Mouse (Mus musculus) bone marrow, adult 2 months (tissue): ENCODE measurements at regions not wholly inside any gene's neighbourhood (a gene's known extent, or its start where the extent isn't known, plus 50 kb on each side); places are given as distances from the start of the nearest gene placed in this dataset.

Experiments
- H3K27ac ChIP-seq: fragments of 200-500 bp; 2 replicates; pipeline ENCODE4 v1.5.1; 2012; ENCODE audit warnings: low read depth, mild to moderate bottlenecking, control low read depth, inconsistent platforms, low read length; ENCODE audit not compliant: control insufficient read depth, poor library complexity, insufficient read depth
- H3K4me1 ChIP-seq: fragments of 200-500 bp; 2 replicates; pipeline ENCODE4 v1.6.1; 2011; ENCODE audit warnings: low read length; ENCODE audit not compliant: control insufficient read depth, insufficient read depth
- H3K4me3 ChIP-seq: fragments of 200-500 bp; replicated peaks from 2 replicates; pipeline ENCODE3; 2011; ENCODE audit warnings: mild to moderate bottlenecking, low read depth, low read length, control low read depth; ENCODE audit not compliant: control insufficient read depth
- CTCF ChIP-seq: fragments of 200-500 bp; IDR thresholded peaks from 2 replicates; pipeline ENCODE4 v1.5.1; 2011; ENCODE audit warnings: low read length, control low read depth; ENCODE audit not compliant: control insufficient read depth, insufficient read depth
- POLR2A ChIP-seq: fragments of 200-500 bp; IDR thresholded peaks from 2 replicates; pipeline ENCODE4 v1.6.1; 2011; ENCODE audit warnings: low read depth, mild to moderate bottlenecking, control low read depth, low read length, borderline replicate concordance; ENCODE audit not compliant: control insufficient read depth
- WGBS: fragments of 180-500 bp; shearing (Covaris S2); methylation state at CpG from one replicate; pipeline ENCODE4 v1.1.7; 2018; 5-methylcytosine and 5-hydroxymethylcytosine counted together

- H3K4me1 ChIP-seq = no peaks in the 10 kb centered on the region
- 79% methylated on average over 7 of the region's 7 CpGs for WGBS
- H3K4me3 ChIP-seq = no peak overlapping the region
- no peak overlapping the region for H3K27ac ChIP-seq
- TF ChIP-seq POLR2A (no peak), CTCF (no peak)
These were observed 60.5 kb downstream of the Rsl24d1 start for GRCm38 (mm10) chr9:73173589-73174247.

- Histone ChIP-seq H3K27ac (no peak overlapping the region), H3K4me1 (no peaks in the 10 kb centered on the region), H3K4me3 (no peak overlapping the region)
- TF ChIP-seq CTCF (no peak), POLR2A (no peak)
These were observed 63.4 kb downstream of the Rsl24d1 start for GRCm38 (mm10) chr9:73176645-73177044.

GRCm38 (mm10) chr9:73183356-73183755 lies 70.1 kb downstream of the Rsl24d1 start:
- WGBS = 75% methylated on average over 5 of the region's 5 CpGs
- H3K27ac ChIP-seq = no peak overlapping the region
- H3K4me3 ChIP-seq = no peak overlapping the region
- H3K4me1 ChIP-seq = no peaks in the 10 kb centered on the region
- TF ChIP-seq POLR2A (no peak), CTCF (no peak)

GRCm38 (mm10) chr9:73184908-73185307 lies 71.7 kb downstream of the Rsl24d1 start:
- H3K27ac ChIP-seq = no peak overlapping the region
- no peak overlapping the region for H3K4me3 ChIP-seq
- no peaks in the 10 kb centered on the region for H3K4me1 ChIP-seq
- TF ChIP-seq POLR2A = no peak
- TF ChIP-seq CTCF = 0 out of 2 replicates have a peak, but pooled peaks have one; percentile 16
- WGBS = 53% methylated on average over 3 of the region's 3 CpGs

GRCm38 (mm10) chr9:73192271-73192785 lies 79.1 kb downstream of the Rsl24d1 start:
- TF ChIP-seq CTCF (no peak), POLR2A (no peak)
- WGBS = 76% methylated on average over 11 of the region's 11 CpGs
- no peak overlapping the region for H3K27ac ChIP-seq
- no peak overlapping the region for H3K4me3 ChIP-seq
- no peaks in the 10 kb centered on the region for H3K4me1 ChIP-seq

- TF ChIP-seq POLR2A = no peak
- TF ChIP-seq CTCF = no peak
- WGBS = 84% methylated on average over 10 of the region's 10 CpGs
- Histone ChIP-seq H3K27ac (no peak overlapping the region), H3K4me1 (no peaks in the 10 kb centered on the region), H3K4me3 (no peak overlapping the region)
These were observed 85.2 kb downstream of the Rsl24d1 start for GRCm38 (mm10) chr9:73198261-73199085.

- 63% methylated on average over 6 of the region's 6 CpGs for WGBS
These were observed 109.9 kb downstream of the Rsl24d1 start for GRCm38 (mm10) chr9:73223111-73223510.

GRCm38 (mm10) chr9:73240188-73240587 lies 127.0 kb downstream of the Rsl24d1 start:
- TF ChIP-seq POLR2A = no peak
- TF ChIP-seq CTCF = no peak
- H3K4me1 ChIP-seq = no peaks in the 10 kb centered on the region; the same call in 1 of the 2 replicates
- no peak overlapping the region for H3K27ac ChIP-seq
- WGBS = 8% methylated on average over 5 of the region's 5 CpGs
- no peak overlapping the region for H3K4me3 ChIP-seq

More at GRCm38 (mm10) chr9:73223111-73223510, 109.9 kb downstream of the Rsl24d1 start:
- Histone ChIP-seq H3K4me3 (no peak overlapping the region), H3K4me1 (no peaks in the 10 kb centered on the region; the same call in 1 of the 2 replicates), H3K27ac (no peak overlapping the region)
- TF ChIP-seq CTCF (no peak), POLR2A (no peak)
